ENCODE assay signal across 9 mouse cellular contexts in the genomic region with DNA sequence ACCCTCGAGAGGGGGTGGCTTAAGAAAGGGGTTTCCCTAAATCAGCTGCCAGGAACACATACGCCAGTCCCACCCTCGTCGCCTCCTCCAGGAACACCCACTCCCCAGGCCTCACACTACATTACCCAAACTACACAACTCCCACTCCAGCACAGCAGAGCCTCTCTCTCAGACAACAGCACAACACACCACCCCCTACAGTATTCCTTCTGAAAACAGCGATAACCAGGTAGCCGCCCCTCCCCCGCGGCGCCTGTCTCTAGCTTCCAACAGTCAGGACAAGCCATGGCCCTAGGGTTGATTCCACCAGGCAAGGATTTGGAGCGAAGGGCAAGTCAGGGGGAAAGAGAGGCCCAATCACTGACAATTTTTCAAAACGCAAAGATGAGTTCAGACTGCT. TPM values are rescaled to one million over a fixed set of nuclear protein-coding genes. Genes with fewer than 3 reads are reported as not detected.
A peak's percentile ranks its signal among the peaks of the same experiment; 100 is the strongest.
DNase-seq lines count a peak whose midpoint lies in the region; ATAC-seq lines count a peak whose summit lies in the region.
"Had no signal": no experiment of that assay in that cellular context is flagged by ENCODE, and none has a peak within 500 bp of the region (broad histone marks: within the 10 kb centered on the region; RNA-seq: fewer than 3 reads in every experiment).

No protein-coding gene starts in this region.

- DNase-seq in heart, embryonic 10.5 days (ENCODE audit: low spot score), result no peak
- no peak for DNase-seq in heart, adult 9 months (ENCODE audit: low spot score in 2 of 2)
- DNase-seq in cerebellum, adult 9-11 months, result peak; percentile 75
- peak; percentile 48 to 51 for DNase-seq in right cerebral cortex, postnatal 10 days (ENCODE audit: low spot score in 2 of 2)
- no peak for DNase-seq in thymus, postnatal 36 days

- H3K9me3 ChIP-seq in heart, embryonic 10.5 days, result no peaks in the 10 kb centered on the region
- H3K9me3 ChIP-seq in hindbrain, embryonic 13.5 days, result no peaks in the 10 kb centered on the region
- no peaks in the 10 kb centered on the region for H3K9me3 ChIP-seq in limb, embryonic 15.5 days

- H3K36me3 ChIP-seq in heart, embryonic 10.5 days, result no peaks in the 10 kb centered on the region
- no peaks in the 10 kb centered on the region for H3K36me3 ChIP-seq in hindbrain, embryonic 13.5 days
- H3K36me3 ChIP-seq in limb, embryonic 15.5 days, result no peaks in the 10 kb centered on the region

- 9% methylated on average over 11 of the region's 11 CpGs for WGBS in heart, embryonic 10.5 days
- WGBS in hindbrain, embryonic 13.5 days, result 6% methylated on average over 11 of the region's 11 CpGs
- 9% methylated on average over 11 of the region's 11 CpGs for WGBS in limb, embryonic 15.5 days

- ATAC-seq in hindbrain, embryonic 13.5 days (ENCODE audit: low FRiP score), result peak; percentile 54
- no peak for ATAC-seq in limb, embryonic 15.5 days (ENCODE audit: insufficient number of reproducible peaks, low FRiP score, low TSS enrichment, low read depth)
- no peak for ATAC-seq in inflammation-experienced regulatory T-cells, adult 6 months

- H3K27me3 ChIP-seq in heart, embryonic 10.5 days (ENCODE audit: insufficient read depth, poor library complexity, severe bottlenecking), result peaks cover 33% of the 10 kb centered on the region
- no peaks in the 10 kb centered on the region for H3K27me3 ChIP-seq in hindbrain, embryonic 13.5 days
- peaks cover 29% of the 10 kb centered on the region for H3K27me3 ChIP-seq in limb, embryonic 15.5 days

- no peak overlapping the region for H3K27ac ChIP-seq in heart, embryonic 10.5 days
- H3K27ac ChIP-seq in hindbrain, embryonic 13.5 days, result peak overlapping the region; percentile 92
- no peak overlapping the region for H3K27ac ChIP-seq in limb, embryonic 15.5 days

- peaks cover 21% of the 10 kb centered on the region for H3K4me1 ChIP-seq in heart, embryonic 10.5 days
- peaks cover 23% of the 10 kb centered on the region for H3K4me1 ChIP-seq in hindbrain, embryonic 13.5 days (replicated peaks)
- peaks cover 18% of the 10 kb centered on the region for H3K4me1 ChIP-seq in limb, embryonic 15.5 days

- H3K4me3 ChIP-seq in heart, embryonic 10.5 days, result peak overlapping the region; percentile 68
- peak overlapping the region; percentile 90 for H3K4me3 ChIP-seq in hindbrain, embryonic 13.5 days
- H3K4me3 ChIP-seq in limb, embryonic 15.5 days, result no peak overlapping the region

- H3K9ac ChIP-seq in hindbrain, embryonic 13.5 days, result peak overlapping the region; percentile 91
- no peak overlapping the region for H3K9ac ChIP-seq in limb, embryonic 15.5 days

- peak overlapping the region; percentile 85 for H3K4me2 ChIP-seq in hindbrain, embryonic 13.5 days
- H3K4me2 ChIP-seq in limb, embryonic 15.5 days, result peak overlapping the region; percentile 99; the same call in 1 of the 2 replicates

RNA-seq across cellular contexts. Expression of a gene that starts 1.7 kb away (rescaled TPM):
- 13.8 and 15.2 TPM in 2 replicates for polyA plus RNA-seq in heart, embryonic 10.5 days (2016; fragmentation: Nextera tagmentation; extraction: Ambion mirVana)
- 2,446 and 2,546 TPM in 2 replicates for polyA plus RNA-seq in hindbrain, embryonic 13.5 days (2015; fragmentation: Nextera tagmentation; extraction: Ambion mirVana)
- polyA plus RNA-seq in limb, embryonic 15.5 days (2015; fragmentation: Nextera tagmentation; extraction: Ambion mirVana), result 3.5 and 6.8 TPM in 2 replicates
- polyA plus RNA-seq in inflammation-experienced regulatory T-cells, adult 6 months (2017; shearing (Covaris generic)), result under 1 TPM in 1 of 3 experiments, not detected in 2; 0.18 TPM
- polyA plus RNA-seq: C2C12 had no signal

RNA-seq across cellular contexts. Expression of a gene that starts 34.5 kb away (rescaled TPM):
- 1.2 and 1.4 TPM in 2 replicates for polyA plus RNA-seq in heart, embryonic 10.5 days (2016; fragmentation: Nextera tagmentation; extraction: Ambion mirVana)
- 3.6 and 4.1 TPM in 2 replicates for polyA plus RNA-seq in hindbrain, embryonic 13.5 days (2015; fragmentation: Nextera tagmentation; extraction: Ambion mirVana)
- 0.18 and 0.52 TPM in 2 replicates for polyA plus RNA-seq in limb, embryonic 15.5 days (2015; fragmentation: Nextera tagmentation; extraction: Ambion mirVana)
- polyA plus RNA-seq in inflammation-experienced regulatory T-cells, adult 6 months (2017; shearing (Covaris generic)), result not detected
- polyA plus RNA-seq: C2C12 had no signal

Comparison
In these comparisons a context has a peak if more than half of its experiments do, and no peak if none do; other contexts are left out.
1. DNase-seq: peak in cerebellum, adult 9-11 months (single experiment) and right cerebral cortex, postnatal 10 days (2 of 2); none in heart, embryonic 10.5 days (single experiment), heart, adult 9 months (0 of 2) and thymus, postnatal 36 days (0 of 2).
2. RNA of a gene that starts 1.7 kb away (polyA plus RNA-seq): 2,446 to 2,546 TPM in hindbrain, embryonic 13.5 days; 13.8 to 15.2 TPM in heart, embryonic 10.5 days, 3.5 to 6.8 TPM in limb, embryonic 15.5 days and 0.18 TPM in inflammation-experienced regulatory T-cells, adult 6 months; every median in the first group is over 100 times any median in the second.